ENCODE assay signal across 8 mouse cellular contexts in genomic region chr11:66167801-66168651, GRCm38 (mm10). TPM values are rescaled to one million over a fixed set of nuclear protein-coding genes. Genes with fewer than 3 reads are reported as not detected.
DNase-seq lines count a peak whose midpoint lies in the region; ATAC-seq and TF ChIP-seq lines count a peak whose summit lies in the region.

Dnah9 (minus strand) TSS chr11:66168551.

- peak within 1 kb of the TSS; percentile 43 for H3K9ac ChIP-seq in embryonic facial prominence, embryonic 12.5 days
- H3K9ac ChIP-seq in intestine, postnatal 0 days (ENCODE audit: low read depth, low read length), result peak within 1 kb of the TSS; percentile 26; the same call in 1 of the 2 replicates

- H3K9me3 ChIP-seq in embryonic facial prominence, embryonic 12.5 days, result no peaks in the 10 kb centered on the region
- no peaks in the 10 kb centered on the region for H3K9me3 ChIP-seq in intestine, postnatal 0 days (ENCODE audit: control insufficient read depth)

- peak within 1 kb of the TSS; percentile 53 for H3K4me3 ChIP-seq in embryonic facial prominence, embryonic 12.5 days
- peak within 1 kb of the TSS; percentile 46 for H3K4me3 ChIP-seq in intestine, postnatal 0 days (ENCODE audit: low read depth, low read length)

- no peaks in the 10 kb centered on the region for H3K36me3 ChIP-seq in embryonic facial prominence, embryonic 12.5 days
- H3K36me3 ChIP-seq in intestine, postnatal 0 days (ENCODE audit: control insufficient read depth, insufficient read depth), result no peaks in the 10 kb centered on the region

- ATAC-seq in embryonic facial prominence, embryonic 12.5 days (ENCODE audit: insufficient number of reproducible peaks, insufficient read depth, low FRiP score, low TSS enrichment), result peak; percentile 94
- peak; percentile 82 for ATAC-seq in intestine, postnatal 0 days
- no peak for ATAC-seq in activated CD4-positive, CD25-positive, alpha-beta regulatory T cell, adult 4 months

- WGBS in embryonic facial prominence, embryonic 12.5 days, result under 1% methylated on average over 53 of the region's 53 CpGs
- 0% methylated on average over 53 of the region's 53 CpGs for WGBS in intestine, postnatal 0 days

- intact Hi-C loops in left cerebral cortex, postnatal 10 days (cut with DNase I), result no loop called here

- no peak for TF ChIP-seq CTCF in intestine, postnatal 0 days (IDR thresholded peaks at IDR 0.05; ENCODE audit: low read depth)

- H3K4me2 ChIP-seq in embryonic facial prominence, embryonic 12.5 days (replicated peaks), result peak within 1 kb of the TSS; percentile 99
- H3K4me2 ChIP-seq in intestine, postnatal 0 days (replicated peaks; ENCODE audit: low read depth), result peak within 1 kb of the TSS; percentile 88

- peaks cover 7% of the 10 kb centered on the region for H3K27me3 ChIP-seq in embryonic facial prominence, embryonic 12.5 days
- 0 out of 2 replicates have a peak, but pooled peaks cover 4% of the 10 kb centered on the region for H3K27me3 ChIP-seq in intestine, postnatal 0 days (replicated peaks; ENCODE audit: control insufficient read depth, insufficient read depth, low read length)

- peak; percentile 86 for DNase-seq in brain, embryonic 18.5 days (ENCODE audit: low read depth, low spot score)
- peak; percentile 96 for DNase-seq in heart, adult 11 months
- DNase-seq in left cerebral cortex, postnatal 10 days (ENCODE audit: extremely low spot score in 1 of 2, low spot score in 2 of 2), result peak; percentile 89 to 90
- peak; percentile 78 to 83 for DNase-seq in lung, postnatal 4 days
- peak; percentile 85 for DNase-seq in right cerebral cortex, postnatal 25 days

- 0 out of 2 replicates have a peak, but pooled peaks cover 3% of the 10 kb centered on the region for H3K4me1 ChIP-seq in embryonic facial prominence, embryonic 12.5 days
- no peaks in the 10 kb centered on the region for H3K4me1 ChIP-seq in intestine, postnatal 0 days (replicated peaks; ENCODE audit: control insufficient read depth, insufficient read depth, low read length)

- H3K27ac ChIP-seq in embryonic facial prominence, embryonic 12.5 days, result 0 out of 2 replicates have a peak within 1 kb of the TSS, but pooled peaks have one; percentile 36
- H3K27ac ChIP-seq in intestine, postnatal 0 days (ENCODE audit: low read depth, low read length), result no peak within 1 kb of the TSS

RNA-seq across cellular contexts. Expression of gene Dnah9, which starts in this region (rescaled TPM):
- 0.19 and 0.29 TPM in 2 replicates for polyA plus RNA-seq in embryonic facial prominence, embryonic 12.5 days (2016; fragmentation: Nextera tagmentation; extraction: Ambion mirVana)
- polyA plus RNA-seq in intestine, postnatal 0 days (2015; fragmentation: Nextera tagmentation; extraction: Ambion mirVana), result 0.10 TPM in 2 replicates
- total RNA-seq in left cerebral cortex, postnatal 10 days (2021), result 1 to 10 TPM; 2.6 to 4.7 TPM
- under 1 TPM in 1 of 2 experiments, not detected in 1; 0.29 TPM for polyA plus RNA-seq in activated CD4-positive, CD25-positive, alpha-beta regulatory T cell, adult 4 months (2017; shearing (Covaris generic))

Comparison
In these comparisons a context has a peak if more than half of its experiments do, and no peak if none do; other contexts are left out.
1. Peak in ATAC-seq, H3K4me3 ChIP-seq, H3K27ac ChIP-seq, H3K9ac ChIP-seq and H3K4me2 ChIP-seq in embryonic facial prominence, embryonic 12.5 days; RNA of the gene not detected or under 1 TPM.
2. Peak in ATAC-seq, H3K4me3 ChIP-seq, H3K9ac ChIP-seq and H3K4me2 ChIP-seq in intestine, postnatal 0 days; RNA of the gene not detected or under 1 TPM.